Mouse (Mus musculus) embryonic stem cell, embryonic (primary cell): ENCODE measurements around the gene Btla.

Source experiments
- CTCF ChIA-PET, 4 experiments: fragments of 300-600 bp in 2 of 4; fragments of 350-600 bp in 2 of 4; sonication (Branson Sonifier 250); formaldehyde crosslinking; loops; one replicate each; lab custom pipeline; 2022; ENCODE audit warnings: inconsistent platforms in 2 of 4; lab: Charles Lee
- POLR2A ChIA-PET, 4 experiments: fragments of 300-600 bp in 2 of 4; fragments of 350-600 bp in 2 of 4; sonication (Branson Sonifier 250); formaldehyde crosslinking; loops; one replicate each; lab custom pipeline; 2022; ENCODE audit warnings: antibody characterized with exemption in 4 of 4, inconsistent platforms in 1 of 4; lab: Charles Lee

Gene Btla

DNA sequence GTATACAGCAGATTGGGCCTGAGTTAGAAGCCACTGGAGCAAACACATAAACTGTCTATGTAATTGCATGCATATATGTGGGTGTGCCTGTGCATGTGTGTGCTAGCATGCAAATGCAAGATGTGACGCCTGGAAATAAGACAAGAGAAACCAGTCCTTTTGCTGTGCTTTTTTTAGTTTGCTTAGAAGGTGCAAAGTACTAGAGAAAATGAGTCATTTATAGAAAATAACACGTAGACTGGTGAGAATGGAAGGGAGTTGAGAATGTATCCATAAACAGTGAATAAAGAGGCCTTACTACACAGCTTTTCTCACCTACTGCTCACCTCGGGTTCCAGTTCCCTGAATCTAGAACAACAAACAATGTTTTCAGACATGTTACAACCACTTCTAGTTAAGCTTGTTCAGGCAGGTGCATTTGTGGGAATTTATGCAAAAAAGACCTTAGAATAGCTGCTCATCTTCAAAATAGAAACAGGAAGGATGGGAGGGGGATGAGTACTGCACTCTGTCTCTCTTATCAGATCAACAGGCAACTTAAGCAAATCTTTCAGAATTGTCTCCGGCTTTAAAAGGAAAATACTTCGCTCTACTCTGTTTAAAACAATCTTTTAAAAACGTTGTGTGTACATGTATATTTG lies 27.8 kb downstream of the Btla start:
- ChIA-PET POLR2A (no interaction called here), CTCF (no interaction called here)

DNA sequence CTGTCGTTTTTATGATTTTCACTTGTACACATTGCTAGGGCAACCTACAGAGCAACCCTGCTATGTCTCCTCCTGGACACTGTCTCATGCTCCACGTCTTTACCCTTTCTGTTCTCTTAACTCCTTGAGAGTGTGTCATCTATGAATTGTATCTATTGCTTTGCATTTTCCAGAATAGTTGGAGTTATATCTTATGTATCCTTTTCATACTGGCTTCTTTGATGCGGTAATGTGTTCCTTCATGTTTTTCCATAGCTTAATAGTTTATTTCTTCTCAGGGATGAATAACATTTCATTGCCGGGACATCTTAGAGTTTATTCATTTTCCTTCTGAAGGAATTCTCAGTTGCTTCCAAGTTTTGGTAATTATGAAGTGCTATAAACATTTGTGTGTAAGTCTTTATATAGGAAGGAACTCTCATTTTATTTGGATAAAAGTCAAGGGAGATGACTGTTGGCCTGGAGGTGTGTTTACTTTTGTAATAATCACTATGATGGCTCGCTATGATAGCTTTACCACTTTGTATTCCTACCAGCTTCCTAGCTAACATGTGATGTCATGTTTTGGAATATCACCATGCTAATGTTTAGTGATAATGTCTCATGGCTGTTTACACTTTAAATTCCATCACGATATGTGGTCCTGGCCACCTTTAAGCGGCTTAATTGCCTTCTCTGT lies 31.2 kb downstream of the Btla start:
- POLR2A ChIA-PET, result no interaction called here
- CTCF ChIA-PET, result no interaction called here

DNA sequence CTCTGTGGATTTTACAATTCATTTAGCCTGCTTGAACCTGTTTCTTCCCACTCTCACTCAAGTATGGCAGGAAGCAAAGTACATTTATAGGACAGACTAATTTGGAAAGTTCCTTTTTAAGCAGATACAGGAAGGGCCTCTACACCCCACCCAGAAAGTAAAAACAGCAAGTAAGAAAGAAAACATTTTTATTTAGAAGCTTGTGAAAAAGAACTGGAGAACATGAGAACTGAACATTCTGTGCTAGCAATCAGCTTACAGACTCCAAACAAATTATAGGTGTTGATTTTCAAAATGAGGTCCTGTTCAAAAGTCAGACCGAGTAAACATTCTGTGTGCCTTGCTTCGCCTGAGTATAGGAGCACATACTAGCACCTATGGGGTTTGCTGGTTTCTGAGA lies 32.8 kb downstream of the Btla start:
- CTCF ChIA-PET, result no interaction called here
- POLR2A ChIA-PET, result interaction anchor here in 1 of 4 experiments (0.9 to 1.4 kb wide), 2 partner anchors 10 to 53 kb away, joined by 3 read pairs; no protein-coding TSS in a partner anchor

DNA sequence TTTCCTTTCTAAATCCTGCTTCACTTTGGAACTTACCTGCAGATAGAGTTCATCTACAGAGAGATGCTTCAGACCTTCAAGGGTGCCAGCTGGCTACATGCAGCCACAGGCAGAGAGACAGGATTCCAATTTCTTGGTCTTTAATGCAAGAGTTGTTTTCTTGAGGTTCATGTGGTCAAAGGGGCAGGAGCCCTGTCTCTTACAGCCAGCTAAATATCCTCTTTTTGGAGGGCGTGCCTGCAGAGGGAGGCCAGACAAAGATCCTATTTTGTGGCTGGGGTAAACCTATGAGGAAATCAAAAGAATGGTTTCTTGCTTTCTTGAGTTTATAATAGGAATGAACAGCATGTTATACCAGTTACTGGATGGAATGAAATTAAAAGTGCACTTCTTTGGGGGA lies 33.5 kb downstream of the Btla start:
- POLR2A ChIA-PET, result interaction anchor here in 1 of 4 experiments (0.9 to 1.4 kb wide), 2 partner anchors 11 to 53 kb away, joined by 3 read pairs; no protein-coding TSS in a partner anchor

DNA sequence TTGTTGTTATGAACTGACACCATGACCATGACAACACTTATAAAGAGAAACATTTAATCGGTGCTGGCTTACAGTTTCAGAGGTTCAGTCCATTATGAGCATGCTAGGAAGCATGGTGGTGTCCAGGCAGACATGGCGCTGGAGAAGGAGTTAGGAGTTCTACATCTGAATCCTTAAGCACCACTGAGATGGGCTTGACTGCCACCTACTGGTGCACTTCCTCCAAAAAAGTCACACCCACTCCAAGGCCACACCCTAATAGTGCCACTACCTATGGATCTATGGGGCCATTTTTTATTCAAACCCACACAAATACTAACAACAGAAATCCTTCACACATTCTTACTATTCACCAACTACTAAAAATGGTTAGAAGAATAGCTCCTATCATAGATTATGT lies 35.5 kb downstream of the Btla start:
- ChIA-PET CTCF (interaction anchor here in 1 of 4 experiments (0.6 kb wide), 1 partner anchor 49 kb away, joined by 5 read pairs; no protein-coding TSS in a partner anchor), POLR2A (no interaction called here)

More for the DNA sequence above, 33.5 kb downstream of the Btla start:
- CTCF ChIA-PET, result no interaction called here

DNA sequence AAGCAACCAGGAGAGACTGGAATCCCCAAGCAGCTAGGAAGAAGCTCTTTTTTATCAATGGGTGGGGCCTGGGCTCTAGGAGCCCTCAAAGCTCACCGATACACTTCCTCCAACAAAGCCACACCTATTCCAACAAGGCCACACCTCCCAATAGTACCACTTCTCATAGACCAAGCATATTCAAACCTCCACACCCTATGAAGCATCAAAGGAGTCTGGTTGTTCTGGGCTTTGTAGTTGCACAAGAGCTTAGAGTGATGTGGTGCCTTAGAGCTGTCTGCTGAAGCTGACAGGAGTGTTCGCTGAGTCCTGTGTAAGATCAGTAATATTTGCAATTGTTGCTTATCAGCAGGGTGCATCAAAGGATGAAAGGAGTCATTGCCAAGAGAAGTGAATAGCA lies 37.2 kb downstream of the Btla start:
- CTCF ChIA-PET, result no interaction called here
- POLR2A ChIA-PET, result no interaction called here

DNA sequence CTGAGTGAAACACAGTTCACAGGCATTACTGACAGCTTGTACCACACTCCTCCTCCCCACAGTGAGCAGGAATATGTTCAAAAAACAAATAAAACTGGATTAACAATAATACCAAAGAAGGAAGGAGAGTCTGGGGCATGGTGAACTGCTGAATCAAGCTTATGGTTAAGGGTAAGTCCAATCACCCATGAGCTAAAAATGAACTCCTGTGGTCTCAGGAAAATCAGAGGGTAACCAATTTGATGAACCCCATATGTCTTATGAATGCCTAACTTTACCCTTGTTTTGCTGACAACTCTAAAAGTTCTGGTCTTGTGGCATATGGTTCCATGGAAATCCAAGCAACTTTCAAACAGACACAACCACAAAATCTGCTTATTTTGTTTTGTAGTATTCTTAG lies 37.9 kb downstream of the Btla start:
- CTCF ChIA-PET, result no interaction called here

DNA sequence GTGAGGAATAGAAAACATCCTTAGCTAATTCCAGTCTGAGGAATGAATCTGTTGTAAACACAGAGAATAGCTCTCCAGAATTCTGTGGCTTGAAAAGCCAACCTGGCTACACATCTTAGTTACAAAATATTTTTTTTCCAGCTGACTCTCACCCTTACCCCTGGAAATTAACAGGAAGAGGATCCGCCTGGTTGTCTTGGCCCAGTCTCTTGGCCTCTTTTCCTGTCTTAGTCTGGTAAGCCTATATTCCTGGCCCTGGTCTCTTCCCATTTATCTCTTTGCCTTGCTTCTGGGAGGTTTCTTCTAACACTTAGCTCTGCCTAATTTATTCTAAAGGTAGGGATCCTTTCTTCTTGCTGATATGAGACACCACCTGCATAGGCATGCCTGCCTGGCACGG lies 45.8 kb downstream of the Btla start:
- POLR2A ChIA-PET, result no interaction called here
- CTCF ChIA-PET, result no interaction called here

More for the DNA sequence above, 37.9 kb downstream of the Btla start:
- POLR2A ChIA-PET, result no interaction called here

DNA sequence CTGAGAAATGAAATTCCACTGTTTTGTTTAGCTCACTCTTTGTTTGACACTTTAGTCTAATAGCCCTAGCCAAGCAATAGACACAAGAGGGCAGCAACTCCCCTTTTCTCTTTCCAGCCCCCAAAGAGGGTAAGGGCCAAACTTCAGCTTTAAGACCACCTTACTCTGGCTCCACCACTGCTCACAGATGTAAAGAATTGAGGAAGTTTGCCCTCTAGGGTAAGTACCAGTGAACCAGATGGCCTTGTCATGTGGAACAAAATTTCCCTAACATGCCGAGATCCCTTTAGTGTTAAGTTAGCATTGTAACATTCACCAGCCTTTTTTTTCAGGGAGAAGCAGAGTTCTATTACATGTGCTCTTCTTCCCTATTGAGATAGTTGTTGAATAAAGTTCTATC lies 59.0 kb downstream of the Btla start:
- ChIA-PET POLR2A (no interaction called here), CTCF (interaction anchor here in 1 of 4 experiments (0.5 to 0.8 kb wide), 2 partner anchors 84 to 131 kb away, joined by 3 read pairs; no protein-coding TSS in a partner anchor)

DNA sequence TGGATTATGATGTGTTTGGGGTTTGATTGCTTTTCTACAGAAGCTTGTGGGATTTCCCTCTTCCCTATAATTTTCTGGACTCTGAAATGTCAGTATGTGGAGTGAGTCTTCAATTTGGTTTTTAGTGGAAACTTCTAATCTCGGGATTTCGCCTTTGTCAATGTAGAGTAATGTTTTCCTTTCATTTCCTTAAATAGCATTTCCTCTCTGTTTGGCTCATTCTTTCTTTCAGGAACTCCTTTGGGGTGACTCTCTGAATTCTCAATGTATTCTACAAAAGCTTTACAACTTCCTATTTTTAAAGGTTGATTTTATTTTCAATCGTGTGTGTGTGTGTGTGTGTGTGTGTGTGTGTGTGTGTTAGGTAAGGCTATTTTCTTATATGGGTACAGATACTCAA lies 73.7 kb downstream of the Btla start:
- POLR2A ChIA-PET, result no interaction called here
- CTCF ChIA-PET, result no interaction called here
